Mouse (Mus musculus): Measurements from ENCODE around the gene Smarca4. TPM values are rescaled to one million over a fixed set of nuclear protein-coding genes. Genes with fewer than 3 reads are reported as not detected.

Smarca4 gene
- total and polyA plus RNA-seq, 2 experiments from 2014 or later = 84.9 to 195 TPM

DNA sequence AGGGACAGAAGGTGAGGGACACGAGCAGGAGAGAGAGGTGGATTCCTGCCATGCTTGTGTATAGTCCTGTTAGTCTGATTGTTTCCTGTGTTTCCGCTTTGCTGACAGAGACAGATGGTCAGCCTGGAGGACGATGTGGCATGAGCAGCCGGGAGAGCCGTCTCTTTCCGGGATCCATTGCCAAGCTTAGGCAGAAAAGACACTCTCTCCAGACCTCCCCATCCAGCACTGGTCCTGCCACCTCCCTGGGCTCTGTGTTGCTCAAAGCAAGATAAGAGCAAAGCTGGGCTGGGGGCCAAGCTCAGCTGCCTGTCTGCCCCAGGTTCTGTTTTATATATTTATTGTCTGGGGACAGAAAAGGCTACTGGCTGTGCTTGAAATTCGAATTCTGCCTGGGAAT lies 132.1 kb downstream of the Smarca4 start:
- DNase-seq (ENCODE audit: low spot score) = peak; percentile 78

DNA sequence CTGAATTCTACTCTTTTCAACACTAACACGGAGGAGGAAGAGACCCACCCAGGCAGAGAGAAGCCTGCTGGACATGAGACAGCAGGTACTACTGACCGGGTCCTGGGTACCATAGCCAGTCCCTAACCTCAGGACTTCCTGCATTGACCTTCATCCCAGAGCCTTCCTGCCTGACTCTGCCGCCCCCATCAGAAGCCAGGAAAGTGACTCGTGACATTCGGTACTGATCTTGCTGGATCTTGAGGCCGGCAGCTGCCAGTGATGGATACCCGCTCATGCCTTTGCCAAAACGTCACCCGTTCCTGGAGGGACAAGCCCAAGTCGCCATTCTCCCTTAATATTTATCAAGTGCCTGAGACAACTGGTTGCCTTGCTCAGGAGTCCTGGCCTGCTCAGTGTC lies 132.5 kb downstream of the Smarca4 start:
- no peaks in the 10 kb centered on the region for H3K9me3 ChIP-seq (ENCODE audit: low read length)
- no peaks in the 10 kb centered on the region for H3K27me3 ChIP-seq (ENCODE audit: insufficient read depth, low read length)
- no peak overlapping the region for H3K9ac ChIP-seq (replicated peaks; ENCODE audit: low read length, poor library complexity, severe bottlenecking)
- H3K36me3 ChIP-seq (ENCODE audit: insufficient read depth, low read length) = peaks cover 46% of the 10 kb centered on the region
- H3K27ac ChIP-seq (ENCODE audit: low read depth, low read length) = no peak overlapping the region
- H3K4me2 ChIP-seq (ENCODE audit: low read depth, low read length, poor library complexity, severe bottlenecking) = no peak overlapping the region
- no peak overlapping the region for H3K4me3 ChIP-seq (ENCODE audit: low read depth, low read length)
- TF ChIP-seq CTCF (IDR thresholded peaks at IDR 0.05) = no peak
- WGBS = 85% methylated on average over 10 of the region's 10 CpGs
- no peaks in the 10 kb centered on the region for H3K4me1 ChIP-seq (ENCODE audit: insufficient read depth, low read length)
- DNase-seq (ENCODE audit: low spot score) (no peak), ATAC-seq (ENCODE audit: low FRiP score) (no peak)

More for the DNA sequence above, 132.1 kb downstream of the Smarca4 start:
- whole genome bisulfite sequencing = 61% methylated on average over 7 of the region's 7 CpGs
- H3K36me3 ChIP-seq (ENCODE audit: insufficient read depth, low read length) = peaks cover 46% of the 10 kb centered on the region
- H3K9me3 ChIP-seq (ENCODE audit: low read length) = no peaks in the 10 kb centered on the region
- TF ChIP-seq CTCF (IDR thresholded peaks at IDR 0.05) = no peak
- H3K4me3 ChIP-seq (ENCODE audit: low read depth, low read length) = no peak overlapping the region
- H3K27ac ChIP-seq (ENCODE audit: low read depth, low read length) = no peak overlapping the region
- no peak for ATAC-seq (ENCODE audit: low FRiP score)
- no peak overlapping the region for H3K4me2 ChIP-seq (ENCODE audit: low read depth, low read length, poor library complexity, severe bottlenecking)
- H3K9ac ChIP-seq (replicated peaks; ENCODE audit: low read length, poor library complexity, severe bottlenecking) = no peak overlapping the region
- no peaks in the 10 kb centered on the region for H3K4me1 ChIP-seq (ENCODE audit: insufficient read depth, low read length)
- H3K27me3 ChIP-seq (ENCODE audit: insufficient read depth, low read length) = no peaks in the 10 kb centered on the region

DNA sequence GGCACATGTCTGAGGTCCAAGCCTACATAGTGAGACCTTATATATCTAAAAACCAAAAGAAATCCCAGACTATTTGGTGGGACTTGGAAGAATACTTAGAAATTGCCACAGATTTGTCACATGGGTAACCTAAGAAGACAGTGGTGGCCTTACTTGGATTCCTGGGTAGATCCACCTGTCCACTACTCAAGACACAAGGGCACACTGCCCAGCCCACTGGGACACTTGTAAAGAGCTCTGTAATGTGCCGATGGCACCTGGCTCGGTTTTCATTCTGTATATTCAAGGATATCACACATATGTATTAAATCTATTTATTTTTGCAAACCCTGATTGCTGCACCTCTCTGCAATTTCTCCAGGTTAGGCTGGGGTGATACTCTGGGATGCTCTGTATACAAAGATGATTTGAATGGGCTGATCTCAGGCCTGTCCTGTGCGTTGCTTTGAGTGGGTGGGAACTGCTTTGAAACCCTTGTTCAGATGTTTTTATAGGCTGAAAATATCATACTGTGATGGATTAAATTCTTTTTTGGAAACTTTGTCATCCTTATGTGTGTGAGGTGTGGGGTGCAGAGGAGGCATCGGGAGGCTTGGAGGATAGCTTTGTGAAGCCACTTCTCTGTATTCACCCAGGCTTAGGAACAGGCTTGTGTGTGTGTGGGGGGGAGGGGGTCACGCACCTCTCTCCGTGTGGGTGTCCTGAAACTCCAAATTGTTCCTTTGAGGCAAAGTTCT lies 133.6 kb downstream of the Smarca4 start:
- 88% methylated on average over 6 of the region's 6 CpGs for WGBS
- H3K36me3 ChIP-seq (ENCODE audit: insufficient read depth, low read length) = peaks cover 38% of the 10 kb centered on the region
- no peak for DNase-seq (ENCODE audit: low spot score)

DNA sequence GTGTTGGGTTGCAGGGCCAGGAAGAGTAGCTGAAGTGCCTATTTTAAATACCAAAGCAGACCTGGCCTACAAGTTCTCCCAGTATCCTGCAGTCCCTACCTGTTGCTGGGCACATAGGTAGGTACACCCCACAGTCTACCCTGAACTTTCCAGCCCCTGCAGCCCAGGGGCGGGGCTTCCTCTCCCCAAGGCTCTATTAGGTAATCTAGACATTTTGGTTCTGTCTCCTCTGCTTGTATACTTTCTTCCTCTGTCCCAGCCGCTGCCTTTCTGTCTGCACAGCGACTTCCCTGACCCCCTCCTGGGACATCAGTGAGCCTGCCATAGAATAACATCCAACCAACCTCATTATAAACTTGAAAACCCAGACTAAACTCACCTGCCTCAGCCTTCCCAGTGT lies 134.4 kb downstream of the Smarca4 start:
- H3K36me3 ChIP-seq (ENCODE audit: insufficient read depth, low read length) = peaks cover 37% of the 10 kb centered on the region
- H3K4me2 ChIP-seq (ENCODE audit: low read depth, low read length, poor library complexity, severe bottlenecking) = no peak overlapping the region
- no peak for TF ChIP-seq CTCF (IDR thresholded peaks at IDR 0.05)
- ATAC-seq (ENCODE audit: low FRiP score) (no peak), DNase-seq (ENCODE audit: low spot score) (no peak)
- H3K4me1 ChIP-seq (ENCODE audit: insufficient read depth, low read length) = no peaks in the 10 kb centered on the region
- no peaks in the 10 kb centered on the region for H3K27me3 ChIP-seq (ENCODE audit: insufficient read depth, low read length)
- no peak overlapping the region for H3K27ac ChIP-seq (ENCODE audit: low read depth, low read length)
- H3K9me3 ChIP-seq (ENCODE audit: low read length) = no peaks in the 10 kb centered on the region
- WGBS = 77% methylated on average over 3 of the region's 3 CpGs
- no peak overlapping the region for H3K4me3 ChIP-seq (ENCODE audit: low read depth, low read length)
- H3K9ac ChIP-seq (replicated peaks; ENCODE audit: low read length, poor library complexity, severe bottlenecking) = no peak overlapping the region

More for the DNA sequence above, 133.6 kb downstream of the Smarca4 start:
- no peaks in the 10 kb centered on the region for H3K27me3 ChIP-seq (ENCODE audit: insufficient read depth, low read length)
- no peaks in the 10 kb centered on the region for H3K9me3 ChIP-seq (ENCODE audit: low read length)
- H3K9ac ChIP-seq (replicated peaks; ENCODE audit: low read length, poor library complexity, severe bottlenecking) = no peak overlapping the region
- no peak overlapping the region for H3K4me2 ChIP-seq (ENCODE audit: low read depth, low read length, poor library complexity, severe bottlenecking)
- H3K4me3 ChIP-seq (ENCODE audit: low read depth, low read length) = no peak overlapping the region
- ATAC-seq (ENCODE audit: low FRiP score) = no peak
- no peak for TF ChIP-seq CTCF (IDR thresholded peaks at IDR 0.05)
- no peak overlapping the region for H3K27ac ChIP-seq (ENCODE audit: low read depth, low read length)
- H3K4me1 ChIP-seq (ENCODE audit: insufficient read depth, low read length) = no peaks in the 10 kb centered on the region

DNA sequence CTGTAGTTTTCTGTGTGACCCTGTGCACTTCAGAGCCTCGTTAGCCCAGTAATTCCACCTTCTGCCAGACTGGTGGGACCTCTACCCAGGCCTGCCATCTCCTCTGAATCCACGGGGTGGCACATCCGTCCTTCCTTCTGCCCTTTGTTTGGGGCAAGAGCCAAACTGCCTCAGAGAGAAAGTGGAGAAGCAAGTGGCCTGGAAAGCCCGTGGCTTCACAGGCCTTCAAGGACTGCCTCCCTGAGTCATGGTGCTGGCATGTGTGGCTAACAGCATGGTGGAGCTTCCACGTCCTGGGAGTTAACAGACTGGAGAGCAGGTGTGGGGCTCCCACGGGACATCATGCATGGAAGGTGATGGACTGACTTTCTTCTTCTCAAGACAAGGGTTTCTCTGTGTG lies 135.4 kb downstream of the Smarca4 start:
- Histone ChIP-seq H3K27me3 (ENCODE audit: insufficient read depth, low read length) (no peaks in the 10 kb centered on the region), H3K9me3 (ENCODE audit: low read length) (no peaks in the 10 kb centered on the region), H3K27ac (ENCODE audit: low read depth, low read length) (no peak overlapping the region), H3K4me1 (ENCODE audit: insufficient read depth, low read length) (no peaks in the 10 kb centered on the region), H3K4me3 (ENCODE audit: low read depth, low read length) (no peak overlapping the region), H3K9ac (replicated peaks; ENCODE audit: low read length, poor library complexity, severe bottlenecking) (no peak overlapping the region), H3K36me3 (ENCODE audit: insufficient read depth, low read length) (peaks cover 28% of the 10 kb centered on the region), H3K4me2 (ENCODE audit: low read depth, low read length, poor library complexity, severe bottlenecking) (no peak overlapping the region)
- DNase-seq (ENCODE audit: low spot score) (peak; percentile 20), ATAC-seq (ENCODE audit: low FRiP score) (no peak)
- WGBS = 73% methylated on average over 6 of the region's 6 CpGs
- peak; percentile 38 for TF ChIP-seq CTCF (IDR thresholded peaks at IDR 0.05)

DNA sequence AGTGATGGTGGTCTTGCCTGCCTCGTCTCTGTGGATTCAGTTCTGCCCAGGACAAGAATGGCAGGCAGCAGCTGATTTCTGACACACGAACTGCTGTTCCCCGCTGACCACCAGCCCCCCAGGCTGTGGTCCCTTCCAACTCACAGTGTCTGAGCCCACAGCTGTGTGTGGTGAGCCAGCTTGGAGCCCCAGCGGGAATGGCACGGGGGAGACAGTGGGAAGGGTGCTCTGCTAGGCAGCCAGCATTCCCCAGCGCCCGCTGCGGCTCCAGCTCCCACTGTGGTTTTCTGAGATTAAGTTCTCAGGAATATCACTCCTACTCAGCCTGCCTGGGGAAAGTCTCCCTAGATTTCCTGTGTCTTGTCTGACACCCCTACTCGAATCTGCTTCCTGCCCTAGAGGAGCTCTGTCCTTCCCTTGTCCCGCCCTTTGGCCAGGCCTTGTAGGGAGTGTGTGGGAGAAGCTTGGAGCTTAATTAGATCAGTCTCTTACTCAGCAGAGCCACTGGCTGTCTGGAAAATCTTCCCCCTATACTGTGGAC lies 136.4 kb downstream of the Smarca4 start:
- ATAC-seq (ENCODE audit: low FRiP score) = no peak
- 68% methylated on average over 10 of the region's 10 CpGs for WGBS

More for the DNA sequence above, 136.4 kb downstream of the Smarca4 start:
- no peak for DNase-seq (ENCODE audit: low spot score)
- H3K27ac ChIP-seq (ENCODE audit: low read depth, low read length) = no peak overlapping the region
- no peaks in the 10 kb centered on the region for H3K27me3 ChIP-seq (ENCODE audit: insufficient read depth, low read length)
- no peak overlapping the region for H3K9ac ChIP-seq (replicated peaks; ENCODE audit: low read length, poor library complexity, severe bottlenecking)
- H3K36me3 ChIP-seq (ENCODE audit: insufficient read depth, low read length) = peaks cover 18% of the 10 kb centered on the region
- no peaks in the 10 kb centered on the region for H3K9me3 ChIP-seq (ENCODE audit: low read length)
- no peaks in the 10 kb centered on the region for H3K4me1 ChIP-seq (ENCODE audit: insufficient read depth, low read length)
- H3K4me2 ChIP-seq (ENCODE audit: low read depth, low read length, poor library complexity, severe bottlenecking) = no peak overlapping the region
- no peak overlapping the region for H3K4me3 ChIP-seq (ENCODE audit: low read depth, low read length)
- TF ChIP-seq CTCF (IDR thresholded peaks at IDR 0.05) = no peak

MicroRNA genes within 50 kb of the gene (microRNA counts, 519-probe panel; counts per million panel counts)
- 528 counts per million, percentile 58 among the panel's probes with 10 or more counts for microRNA mmu-miR-1946b

Small RNA genes within 50 kb of the gene (microRNA-seq; reads per million reads assigned to microRNA genes)
- gene Mir1946b (ENCODE audit: borderline number of aligned reads) = not detected

Other genes starting within 250 kb of the Smarca4 start
- gene Ilf3, start 248.3 kb upstream of the Smarca4 start, total RNA-seq (2014; rRNA removed) = 105 and 114 TPM in 2 replicates
- gene Ilf3, start 248.3 kb upstream of the Smarca4 start, polyA plus RNA-seq (2015; fragmentation: Nextera tagmentation; extraction: Ambion mirVana) = 198 and 201 TPM in 2 replicates
- gene Qtrt1, start 204.3 kb upstream of the Smarca4 start, total RNA-seq (2014; rRNA removed) = 37.3 and 41.0 TPM in 2 replicates
- 42.0 and 42.7 TPM in 2 replicates for gene Qtrt1, start 204.3 kb upstream of the Smarca4 start, polyA plus RNA-seq (2015; fragmentation: Nextera tagmentation; extraction: Ambion mirVana)
- 67.8 and 69.2 TPM in 2 replicates for gene Dnm2, start 191.3 kb upstream of the Smarca4 start, total RNA-seq (2014; rRNA removed)
- gene Dnm2, start 191.3 kb upstream of the Smarca4 start, polyA plus RNA-seq (2015; fragmentation: Nextera tagmentation; extraction: Ambion mirVana) = 52.8 and 59.2 TPM in 2 replicates
- 42.5 and 46.0 TPM in 2 replicates for gene Tmed1, start 105.9 kb upstream of the Smarca4 start, total RNA-seq (2014; rRNA removed)
- gene Tmed1, start 105.9 kb upstream of the Smarca4 start, polyA plus RNA-seq (2015; fragmentation: Nextera tagmentation; extraction: Ambion mirVana) = 51.1 and 64.7 TPM in 2 replicates
- gene AB124611, start 90.0 kb upstream of the Smarca4 start, total RNA-seq (2014; rRNA removed) = 1.4 and 1.7 TPM in 2 replicates
- gene AB124611, start 90.0 kb upstream of the Smarca4 start, polyA plus RNA-seq (2015; fragmentation: Nextera tagmentation; extraction: Ambion mirVana) = 0.68 and 0.98 TPM in 2 replicates
- gene Carm1, start 69.3 kb upstream of the Smarca4 start, total RNA-seq (2014; rRNA removed) = 85.3 and 97.4 TPM in 2 replicates
- 23.0 and 27.3 TPM in 2 replicates for gene Carm1, start 69.3 kb upstream of the Smarca4 start, polyA plus RNA-seq (2015; fragmentation: Nextera tagmentation; extraction: Ambion mirVana)
- 74.6 and 85.9 TPM in 2 replicates for gene Timm29, start 23.4 kb upstream of the Smarca4 start, total RNA-seq (2014; rRNA removed)
- gene Timm29, start 23.4 kb upstream of the Smarca4 start, polyA plus RNA-seq (2015; fragmentation: Nextera tagmentation; extraction: Ambion mirVana) = 61.8 and 62.1 TPM in 2 replicates
- gene Yipf2, start 23.3 kb upstream of the Smarca4 start, total RNA-seq (2014; rRNA removed) = 19.1 and 21.7 TPM in 2 replicates
- gene Yipf2, start 23.3 kb upstream of the Smarca4 start, polyA plus RNA-seq (2015; fragmentation: Nextera tagmentation; extraction: Ambion mirVana) = 17.0 and 19.5 TPM in 2 replicates
- gene Ldlr, start 107.3 kb downstream of the Smarca4 start, total RNA-seq (2014; rRNA removed) = 16.7 and 27.7 TPM in 2 replicates
- gene Ldlr, start 107.3 kb downstream of the Smarca4 start, polyA plus RNA-seq (2015; fragmentation: Nextera tagmentation; extraction: Ambion mirVana) = 9.6 and 10.3 TPM in 2 replicates
- gene Spc24, start 144.1 kb downstream of the Smarca4 start, total RNA-seq (2014; rRNA removed) = 5.5 and 6.6 TPM in 2 replicates
- gene Spc24, start 144.1 kb downstream of the Smarca4 start, polyA plus RNA-seq (2015; fragmentation: Nextera tagmentation; extraction: Ambion mirVana) = 6.3 and 8.2 TPM in 2 replicates
- 14.9 and 15.2 TPM in 2 replicates for gene Kank2, start 182.6 kb downstream of the Smarca4 start, total RNA-seq (2014; rRNA removed)
- gene Kank2, start 182.6 kb downstream of the Smarca4 start, polyA plus RNA-seq (2015; fragmentation: Nextera tagmentation; extraction: Ambion mirVana) = 2.9 TPM in 2 replicates
- not detected in 2 replicates for gene Angptl8, start 219.3 kb downstream of the Smarca4 start, total RNA-seq (2014; rRNA removed)
- 0.20 and 0.48 TPM in 2 replicates for gene Angptl8, start 219.3 kb downstream of the Smarca4 start, polyA plus RNA-seq (2015; fragmentation: Nextera tagmentation; extraction: Ambion mirVana)
- gene Dock6, start 236.5 kb downstream of the Smarca4 start, total RNA-seq (2014; rRNA removed) = 18.0 and 18.8 TPM in 2 replicates
- 10.3 and 11.3 TPM in 2 replicates for gene Dock6, start 236.5 kb downstream of the Smarca4 start, polyA plus RNA-seq (2015; fragmentation: Nextera tagmentation; extraction: Ambion mirVana)

All from midbrain, postnatal 0 days (tissue).